Mouse (Mus musculus) spleen, postnatal 36 days (tissue): ENCODE results near the gene Krtap27-1.

ENCODE experiments used
- DNase-seq, 2 experiments: peaks; one replicate each; pipeline ENCODE4 v3.0.0; 2022; ENCODE audit warnings: low spot score in 2 of 2, mixed read lengths in 1 of 2

The Krtap27-1 gene

GRCm38 (mm10) chr16:88671571-88671970, at the start of gene Krtap27-1:
Gene Krtap27-1, minus strand, starts transcription at chr16:88671671.
- no peak for DNase-seq

DNA sequence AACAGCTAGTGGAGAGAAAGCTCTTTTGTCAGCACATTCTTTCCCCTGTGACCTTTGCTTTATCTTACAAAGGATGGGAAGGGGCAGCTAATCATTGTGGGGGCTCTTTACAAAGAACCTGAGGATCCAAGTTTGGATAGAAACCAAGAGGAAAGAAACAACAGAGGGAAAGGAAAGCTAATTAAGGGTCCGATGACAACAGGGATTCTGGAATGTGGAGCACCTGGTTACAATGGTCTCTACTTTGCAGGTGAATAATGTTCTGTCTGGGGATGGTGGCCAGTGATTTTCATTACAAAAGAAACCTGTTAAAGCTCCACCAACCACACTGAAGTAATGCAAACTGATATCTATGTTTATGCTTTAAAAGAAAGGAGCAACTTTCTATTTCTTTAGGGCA, 48.6 kb upstream of the Krtap27-1 start:
- DNase-seq: no peak

DNA sequence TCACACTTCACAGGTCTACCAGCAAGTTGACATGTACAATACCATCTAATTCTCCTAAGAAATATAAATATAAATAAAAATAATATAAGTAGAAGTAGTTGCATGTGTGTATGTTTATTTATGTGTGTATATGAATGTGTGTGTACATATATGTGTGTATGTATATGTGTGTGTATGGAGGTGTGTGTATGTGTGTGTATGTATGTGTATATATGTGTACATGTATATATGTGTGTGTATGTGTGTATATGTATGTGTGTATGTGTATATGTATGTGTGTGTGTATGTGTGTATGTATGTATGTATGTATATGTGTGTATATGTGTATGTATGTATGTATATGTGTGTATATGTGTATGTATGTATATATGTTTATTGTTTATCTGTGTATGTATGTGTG, 45.1 kb upstream of the Krtap27-1 start:
- DNase-seq: no peak

DNA sequence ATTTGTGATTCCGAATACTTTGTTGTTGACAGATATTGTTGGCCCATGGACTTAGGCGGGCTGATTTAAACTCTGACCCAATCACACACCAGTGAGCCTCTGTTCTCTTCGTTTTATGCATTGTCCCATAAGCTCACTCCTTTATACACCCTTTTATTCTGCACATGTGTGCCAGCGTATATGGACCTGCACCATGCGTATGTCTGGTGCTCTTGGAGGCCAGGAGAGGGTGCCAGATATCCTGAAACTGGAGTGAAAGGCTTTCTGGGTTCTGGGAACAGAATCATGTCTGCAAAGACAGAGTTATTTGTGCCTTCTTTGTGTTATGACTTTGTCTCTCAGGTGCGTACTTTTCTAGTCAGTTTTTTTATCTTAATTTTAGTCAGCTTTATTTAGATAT, 39.8 kb upstream of the Krtap27-1 start:
- no peak for DNase-seq

GRCm38 (mm10) chr16:88710757-88711156, 39.3 kb upstream of the Krtap27-1 start:
- DNase-seq: no peak

DNA sequence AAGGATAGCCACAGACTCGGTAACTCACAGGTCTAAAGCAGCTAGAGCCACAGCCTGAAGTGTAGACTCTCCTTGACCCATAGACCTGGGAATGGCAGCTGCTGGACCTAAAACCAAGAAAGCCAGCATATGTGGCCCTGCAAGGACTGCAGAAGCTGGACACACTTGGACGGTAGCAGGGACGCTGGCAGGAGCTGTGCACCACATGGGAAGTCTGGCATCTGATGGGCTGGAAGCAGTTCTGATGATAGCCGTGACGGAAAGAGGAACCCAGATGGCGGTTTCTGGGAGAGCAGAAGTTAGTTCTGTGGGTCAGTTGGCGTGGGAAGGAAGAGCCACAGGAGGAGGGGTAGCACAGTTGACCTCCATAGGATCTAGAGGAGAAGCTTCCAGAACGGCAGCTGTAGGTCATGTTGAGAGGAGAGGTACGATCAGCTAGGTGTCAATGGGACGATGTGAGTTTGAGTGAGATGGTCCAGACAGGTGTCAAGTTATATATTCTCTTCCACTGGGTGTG, 36.1 kb upstream of the Krtap27-1 start, which contains the start of gene 2310061N02Rik:
Gene 2310061N02Rik, minus strand, starts transcription at position 467 of the 517 bp plus-strand sequence.
- no peak for DNase-seq

DNA sequence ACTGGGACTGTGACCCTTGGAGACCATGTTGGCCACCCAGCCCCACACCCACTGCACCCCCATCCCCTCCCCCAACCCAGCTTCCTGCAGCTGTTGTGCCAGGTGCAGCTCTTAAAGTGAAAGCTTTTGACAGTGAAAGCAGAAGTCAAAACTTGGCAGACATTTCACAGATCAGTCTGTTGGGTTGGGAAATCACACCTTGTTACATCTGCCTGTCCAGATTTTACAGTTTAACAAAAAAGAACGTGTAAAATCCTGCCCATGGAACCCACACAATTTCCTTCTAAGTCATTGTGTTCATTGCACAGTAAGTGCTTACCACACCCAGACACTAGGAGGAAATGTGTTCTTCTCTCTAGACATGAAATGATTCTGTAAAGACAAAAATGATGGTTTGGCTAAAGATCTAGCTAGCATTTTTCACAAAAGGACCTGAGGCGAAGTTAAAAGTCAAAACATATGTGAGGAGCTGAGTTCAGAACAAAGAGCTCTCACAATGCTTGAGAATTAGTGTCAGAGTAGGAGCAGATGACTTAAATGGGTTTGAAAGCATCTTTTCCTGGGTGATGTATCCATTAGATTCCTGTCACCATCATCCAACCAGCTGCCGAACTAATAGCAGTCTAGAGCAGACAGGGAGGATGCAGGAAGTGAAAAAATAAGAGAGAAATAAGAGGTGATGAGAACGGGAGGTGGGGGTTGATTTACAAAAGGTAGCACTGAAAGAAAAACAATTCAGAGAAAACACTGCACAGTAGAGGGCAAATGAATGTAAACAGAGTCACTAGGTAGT, 29.8 kb upstream of the Krtap27-1 start:
- peak; percentile 74 to 76 for DNase-seq

GRCm38 (mm10) chr16:88696256-88696655, 24.8 kb upstream of the Krtap27-1 start:
- DNase-seq: no peak

GRCm38 (mm10) chr16:88681282-88681681, 9.8 kb upstream of the Krtap27-1 start:
- no peak for DNase-seq

DNA sequence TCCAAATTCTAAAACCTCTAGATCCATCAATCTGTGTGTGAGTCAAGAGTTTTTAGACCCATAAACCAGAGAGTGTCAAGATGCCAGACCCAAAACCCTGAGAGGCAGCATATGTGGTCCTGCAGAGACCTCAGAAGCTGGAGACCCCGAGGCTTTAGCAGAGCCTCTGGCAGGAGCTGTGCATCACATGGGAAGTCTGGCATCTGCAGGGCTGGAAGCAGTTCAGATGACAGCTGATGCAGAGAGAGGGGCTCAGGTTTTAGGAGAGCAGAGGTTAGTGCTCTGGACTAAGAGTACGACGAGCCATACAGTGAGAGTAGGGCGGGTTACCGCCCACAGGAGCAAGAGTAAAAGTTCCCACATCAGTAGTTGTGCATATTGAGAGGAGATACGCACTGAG, 7.6 kb upstream of the Krtap27-1 start:
- DNase-seq: no peak

DNA sequence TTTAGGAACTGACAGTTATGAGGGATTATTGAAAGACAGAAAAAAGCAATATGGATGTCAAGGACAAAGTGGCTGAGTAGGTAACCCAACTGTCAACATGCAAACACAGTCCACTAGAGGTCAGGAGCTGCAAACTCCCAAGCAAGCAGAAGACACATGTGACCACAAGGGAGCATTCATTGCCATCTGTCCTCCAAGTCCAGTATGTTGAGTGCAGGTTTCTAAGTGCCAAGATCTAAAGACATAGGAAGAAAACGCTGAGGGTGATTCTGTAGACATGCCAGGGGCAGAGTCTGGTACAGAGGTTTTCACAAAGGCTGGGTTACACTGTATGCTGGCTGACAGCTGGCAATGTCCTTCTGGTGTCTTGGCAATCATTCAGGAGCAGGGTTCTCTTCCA, 14.0 kb downstream of the Krtap27-1 start:
- no peak for DNase-seq

DNA sequence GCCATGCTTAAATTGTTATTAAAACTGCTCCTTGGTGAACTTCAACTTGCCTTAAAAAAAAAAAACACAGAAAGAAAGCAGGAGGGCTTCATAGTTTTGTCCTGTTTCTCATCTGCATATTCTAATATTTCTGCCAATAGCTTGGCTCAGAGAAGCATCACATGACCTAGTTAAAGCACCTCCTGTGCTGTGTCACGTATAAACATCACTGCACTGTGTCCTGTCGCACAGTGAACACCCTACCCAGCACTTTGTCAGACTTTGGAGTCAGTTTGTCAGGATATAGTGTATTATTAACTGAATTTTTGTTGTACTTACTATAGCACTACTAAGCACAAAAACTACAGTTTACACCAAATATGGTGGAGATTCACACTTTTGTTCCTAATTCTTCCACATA, 19.5 kb downstream of the Krtap27-1 start:
- DNase-seq: no peak

GRCm38 (mm10) chr16:88651082-88651481, 20.4 kb downstream of the Krtap27-1 start:
- DNase-seq: no peak

DNA sequence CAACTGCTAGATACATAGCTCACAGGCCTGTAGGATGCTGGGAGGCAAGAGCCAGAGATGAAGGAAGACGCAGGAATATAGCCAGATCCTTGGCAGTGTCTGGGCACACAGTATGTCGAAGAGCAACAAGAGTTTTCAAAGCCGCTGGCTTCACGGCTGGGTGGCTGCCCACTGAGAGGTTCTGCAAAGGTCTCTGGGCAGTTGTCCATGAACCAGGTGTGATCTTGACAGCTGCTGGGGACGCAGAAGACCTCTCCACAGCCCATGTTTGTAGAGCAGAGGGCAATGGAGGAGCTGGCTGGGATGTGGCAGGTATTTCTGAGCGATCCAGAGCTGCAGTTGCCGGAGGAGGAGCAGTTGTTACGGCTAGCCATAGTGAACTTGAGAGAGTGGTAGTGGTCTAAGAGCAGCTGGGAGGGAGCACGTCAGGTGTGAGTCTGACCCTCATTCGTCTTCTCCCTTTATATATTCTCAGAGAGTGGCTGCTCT, 24.1 kb downstream of the Krtap27-1 start, which contains the start of gene Krtap26-1:
Gene Krtap26-1, minus strand, starts transcription at position 439 of the 489 bp plus-strand sequence.
- no peak for DNase-seq

DNA sequence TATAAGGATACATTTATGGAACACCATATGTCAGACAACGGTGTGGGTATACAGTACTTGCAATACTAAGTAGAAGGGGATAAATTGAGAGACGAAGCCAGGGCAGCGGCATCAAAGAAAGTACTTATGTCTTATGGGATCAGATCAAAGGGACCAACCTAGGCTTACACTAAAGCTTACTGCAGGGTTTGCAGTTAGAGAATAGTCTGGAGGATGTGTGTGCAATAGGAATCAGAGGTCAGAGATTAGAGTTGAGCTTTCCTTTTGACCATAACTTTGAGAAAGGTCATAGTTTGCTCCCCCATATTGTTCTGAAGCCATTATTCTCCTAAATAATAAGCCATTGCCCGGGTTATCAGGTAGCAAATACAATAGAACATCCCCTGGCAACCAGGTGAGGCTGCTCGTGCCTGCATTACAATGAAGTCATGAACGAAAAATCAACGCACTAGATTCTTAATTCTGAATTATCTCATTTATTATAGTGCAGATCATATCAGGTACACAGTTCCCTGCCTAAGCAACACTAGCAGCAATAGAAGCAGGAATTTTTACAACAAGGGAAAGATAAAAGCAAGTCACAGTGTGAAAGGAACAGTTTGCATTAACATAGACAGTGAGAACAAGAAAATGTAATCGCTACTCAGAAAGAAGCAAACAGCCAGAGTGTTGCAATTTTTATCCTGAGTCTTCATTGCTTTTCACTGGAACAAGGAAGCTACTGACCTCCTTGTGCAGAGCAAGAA, 24.9 kb downstream of the Krtap27-1 start:
- DNase-seq: no peak

DNA sequence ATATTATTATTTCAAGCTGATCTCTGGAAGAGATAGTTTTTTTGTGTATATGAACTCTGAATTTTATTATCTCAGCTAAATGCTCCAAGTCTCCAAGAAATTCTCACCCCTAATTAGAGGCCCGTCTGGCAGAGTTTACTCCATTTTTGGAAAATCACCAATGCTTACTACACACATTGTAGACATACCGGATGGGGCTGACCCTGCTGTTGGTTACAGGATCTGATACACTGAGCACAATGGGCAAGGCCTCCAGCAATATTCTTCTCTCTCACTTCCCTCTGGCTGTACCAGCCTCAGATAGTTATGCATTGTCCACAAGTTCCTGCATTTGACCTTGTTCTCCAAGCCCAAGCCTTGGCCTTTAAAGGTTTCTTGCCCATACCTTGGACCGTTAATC, 31.4 kb downstream of the Krtap27-1 start:
- no peak for DNase-seq

DNA sequence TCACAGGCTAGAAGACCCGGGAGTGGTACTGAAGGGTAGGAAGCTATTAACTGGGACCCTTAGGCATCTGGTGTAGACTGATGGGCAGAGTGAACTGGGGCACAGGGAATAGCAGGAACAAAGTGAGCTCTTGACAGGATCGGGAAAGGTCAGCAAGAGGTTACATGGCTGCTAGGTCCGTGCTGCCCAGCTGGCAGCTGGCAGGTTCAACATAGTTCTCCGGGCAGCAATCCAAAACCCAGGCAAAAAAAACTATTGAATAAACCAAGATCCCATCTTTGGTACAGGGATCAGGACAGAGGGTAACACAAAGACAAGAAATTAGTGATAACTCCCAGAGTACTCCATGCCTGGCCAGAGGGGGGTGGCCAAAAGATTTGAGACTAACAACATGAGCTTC, 36.3 kb downstream of the Krtap27-1 start:
- DNase-seq: no peak

DNA sequence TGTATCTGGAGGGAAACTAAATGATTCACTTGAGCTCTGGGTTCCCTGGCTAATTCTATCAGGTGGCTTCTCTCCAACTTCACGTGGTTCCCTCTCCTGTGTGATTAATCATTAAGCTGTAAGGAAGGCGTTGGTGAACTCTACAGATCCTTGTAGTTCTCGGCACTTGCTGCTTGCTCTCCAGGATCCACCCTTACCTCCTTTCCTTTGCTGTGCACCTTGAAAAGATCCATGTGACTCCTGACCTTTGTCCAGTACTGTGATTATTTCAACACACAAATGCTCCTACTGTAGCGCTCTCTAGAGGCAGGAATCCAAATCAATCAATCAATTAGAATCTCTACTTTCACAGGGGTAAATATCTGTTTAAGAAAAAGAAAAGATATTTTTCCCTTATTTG, 40.0 kb downstream of the Krtap27-1 start:
- no peak for DNase-seq

DNA sequence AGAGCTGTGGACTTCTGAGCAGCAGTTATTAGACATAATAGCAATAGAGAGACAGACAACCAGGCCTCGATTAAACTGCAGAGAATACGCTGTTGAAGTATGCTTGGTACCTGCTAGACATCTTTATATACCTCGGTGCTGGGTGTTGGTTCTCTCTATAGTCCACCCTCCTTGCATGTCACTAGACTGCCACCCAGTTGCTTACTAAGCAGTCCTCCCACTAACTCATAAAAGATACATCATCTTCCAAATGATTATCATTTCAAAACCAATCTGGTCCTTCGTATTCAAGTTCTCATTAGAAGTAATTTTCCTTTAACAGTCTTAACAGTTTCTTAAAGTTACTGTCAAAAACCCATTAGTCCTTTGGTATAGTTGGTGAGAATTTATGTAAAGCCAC, 43.9 kb downstream of the Krtap27-1 start, which contains the start of gene 2310079G19Rik:
Gene 2310079G19Rik, minus strand, starts transcription at position 101 of the 400 bp plus-strand sequence.
- DNase-seq: no peak
